Mouse (Mus musculus) embryonic facial prominence, embryonic 14.5 days (tissue): ENCODE results near the gene Hivep2. TPM values are rescaled to one million over a fixed set of nuclear protein-coding genes. Genes with fewer than 3 reads are reported as not detected.
A peak's percentile ranks its signal among the peaks of the same experiment; 100 is the strongest.

Source experiments
- ATAC-seq: fragments of 200-750 bp; cut with Nextera tagmentation; 2 replicates; pipeline ENCODE4 v1.8.0; 2017; ENCODE audit warnings: low read depth, moderate number of reproducible peaks, moderate TSS enrichment
- DNase-seq: peaks from one replicate; pipeline ENCODE4 v3.0.0-alpha.2; 2015; ENCODE audit warnings: low spot score
- H3K27ac ChIP-seq: fragments of 300-500 bp; sonication (generic); replicated peaks from 2 replicates; pipeline ENCODE4 v1.5.1; 2014; ENCODE audit warnings: low read depth, mild to moderate bottlenecking, low read length, moderate library complexity
- H3K27me3 ChIP-seq: fragments of 300-500 bp; sonication (generic); replicated peaks from 2 replicates; pipeline ENCODE4 v1.6.1; 2014; ENCODE audit warnings: low read length; ENCODE audit not compliant: control insufficient read depth, insufficient read depth
- H3K36me3 ChIP-seq: fragments of 300-500 bp; sonication (generic); 2 replicates; pipeline ENCODE4 v1.6.1; 2014; ENCODE audit warnings: low read length, mixed read lengths; ENCODE audit not compliant: control insufficient read depth, insufficient read depth
- H3K4me1 ChIP-seq: fragments of 300-500 bp; sonication (generic); 2 replicates; pipeline ENCODE4 v1.6.1; 2014; ENCODE audit warnings: antibody characterized with exemption, low read length; ENCODE audit not compliant: control insufficient read depth, insufficient read depth
- H3K4me2 ChIP-seq: fragments of 300-500 bp; sonication (generic); 2 replicates; pipeline ENCODE4 v1.6.1; 2014; ENCODE audit warnings: low read depth, mild to moderate bottlenecking, low read length, moderate library complexity, mixed read lengths
- H3K4me3 ChIP-seq: fragments of 300-500 bp; sonication (generic); 2 replicates; pipeline ENCODE4 v1.5.1; 2014; ENCODE audit warnings: low read depth, mild to moderate bottlenecking, low read length
- H3K9ac ChIP-seq: fragments of 300-500 bp; sonication (generic); 2 replicates; pipeline ENCODE4 v1.6.1; 2014; ENCODE audit warnings: low read depth, mild to moderate bottlenecking, low read length, moderate library complexity, mixed read lengths
- H3K9me3 ChIP-seq: fragments of 300-500 bp; sonication (generic); 2 replicates; pipeline ENCODE4 v1.6.1; 2016; ENCODE audit warnings: low read length; ENCODE audit not compliant: control insufficient read depth
- WGBS: fragments of 180-500 bp; shearing (Covaris S2); extraction: QIAGEN DNeasy Blood & Tissue Kit; methylation state at CpG from one replicate; pipeline ENCODE4 v1.1.7; 2014; 5-methylcytosine and 5-hydroxymethylcytosine counted together
- polyA plus RNA-seq: library from polyadenylated mRNA; unstranded; fragments of >200 nt; fragmentation: Nextera tagmentation; extraction: Ambion mirVana; gene quantifications from 2 replicates; pipeline ENCODE4 v1.2.1, GENCODE M21; 2014

Gene Hivep2
- polyA plus RNA-seq, 1 experiment from 2014 or later: 14.8 TPM

DNA sequence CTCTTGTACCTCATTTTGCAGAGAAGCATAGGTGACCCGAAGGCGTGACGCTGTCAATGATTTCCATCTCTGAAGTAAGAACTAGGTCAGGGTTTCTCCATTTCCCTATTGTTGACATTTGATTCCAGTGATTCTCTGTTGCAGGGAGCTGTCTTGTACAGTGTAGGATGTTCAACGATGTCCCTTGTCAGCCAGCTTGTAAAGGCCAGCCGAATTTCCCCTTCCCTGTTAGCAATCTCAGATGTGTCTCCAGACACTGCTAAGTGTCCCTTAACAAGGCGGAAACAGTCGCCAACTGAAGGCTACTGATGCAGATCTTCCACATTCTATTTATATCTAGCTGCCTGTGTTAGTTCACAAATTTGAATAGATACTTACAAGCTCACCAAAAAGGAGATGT lies 68.9 kb downstream of the Hivep2 start:
- Histone ChIP-seq H3K4me2 (no peak overlapping the region), H3K9ac (no peak overlapping the region), H3K4me3 (no peak overlapping the region), H3K9me3 (no peaks in the 10 kb centered on the region), H3K27me3 (no peaks in the 10 kb centered on the region), H3K36me3 (no peaks in the 10 kb centered on the region), H3K4me1 (no peaks in the 10 kb centered on the region), H3K27ac (no peak overlapping the region)
- DNase-seq: no peak
- 79% methylated on average over 7 of the region's 7 CpGs for WGBS
- ATAC-seq: no peak

DNA sequence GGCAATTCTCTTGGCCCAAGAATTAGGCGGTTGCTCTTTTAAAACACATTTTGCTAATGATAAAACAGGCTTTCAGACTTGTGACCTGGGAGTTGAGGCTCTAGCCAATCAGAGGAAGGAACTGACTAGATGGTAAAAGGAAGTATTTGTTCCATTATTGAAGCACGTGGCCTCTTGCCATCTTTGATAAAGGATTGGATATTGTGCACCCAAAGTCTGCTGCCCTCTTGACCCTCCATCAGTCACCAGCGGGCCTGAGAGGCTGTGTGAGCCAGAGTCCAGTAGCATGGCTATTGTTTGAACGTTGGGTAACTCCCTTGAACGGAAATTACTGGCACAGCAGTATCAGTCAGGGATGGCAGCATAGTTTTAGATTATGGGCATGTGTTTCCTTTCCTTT lies 69.7 kb downstream of the Hivep2 start:
- no peaks in the 10 kb centered on the region for H3K27me3 ChIP-seq
- no peak for DNase-seq
- no peak overlapping the region for H3K27ac ChIP-seq
- no peaks in the 10 kb centered on the region for H3K36me3 ChIP-seq
- no peak overlapping the region for H3K4me3 ChIP-seq
- 74% methylated on average over 5 of the region's 5 CpGs for WGBS
- no peak overlapping the region for H3K4me2 ChIP-seq
- no peak for ATAC-seq
- no peak overlapping the region for H3K9ac ChIP-seq
- no peaks in the 10 kb centered on the region for H3K4me1 ChIP-seq
- H3K9me3 ChIP-seq: no peaks in the 10 kb centered on the region

DNA sequence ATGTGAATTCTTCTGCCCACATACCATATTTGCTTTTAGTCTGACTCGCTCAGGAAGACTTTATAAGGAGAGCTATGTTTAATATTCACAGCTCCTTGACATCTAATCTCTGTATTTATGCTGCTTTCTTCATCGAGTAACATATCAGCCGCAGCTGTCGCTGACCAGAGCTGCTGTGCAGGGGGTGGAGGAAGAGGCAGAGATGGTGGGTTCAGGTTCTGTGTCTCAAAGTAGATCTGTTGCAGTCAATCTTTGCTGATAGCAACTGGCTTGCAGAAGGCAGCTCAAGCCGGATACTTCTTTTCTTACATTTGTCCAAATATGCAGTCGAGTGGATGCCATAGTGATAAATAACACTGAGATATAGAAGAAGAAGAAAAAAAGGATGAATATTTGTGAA lies 70.6 kb downstream of the Hivep2 start:
- Histone ChIP-seq H3K4me3 (no peak overlapping the region), H3K4me1 (no peaks in the 10 kb centered on the region; the same call in 1 of the 2 replicates), H3K27ac (no peak overlapping the region), H3K36me3 (no peaks in the 10 kb centered on the region), H3K4me2 (no peak overlapping the region), H3K9ac (no peak overlapping the region), H3K9me3 (no peaks in the 10 kb centered on the region), H3K27me3 (no peaks in the 10 kb centered on the region)
- ATAC-seq: peak; percentile 41; the same call in 1 of the 2 replicates
- 87% methylated on average over 6 of the region's 6 CpGs for WGBS
- DNase-seq: peak; percentile 49

DNA sequence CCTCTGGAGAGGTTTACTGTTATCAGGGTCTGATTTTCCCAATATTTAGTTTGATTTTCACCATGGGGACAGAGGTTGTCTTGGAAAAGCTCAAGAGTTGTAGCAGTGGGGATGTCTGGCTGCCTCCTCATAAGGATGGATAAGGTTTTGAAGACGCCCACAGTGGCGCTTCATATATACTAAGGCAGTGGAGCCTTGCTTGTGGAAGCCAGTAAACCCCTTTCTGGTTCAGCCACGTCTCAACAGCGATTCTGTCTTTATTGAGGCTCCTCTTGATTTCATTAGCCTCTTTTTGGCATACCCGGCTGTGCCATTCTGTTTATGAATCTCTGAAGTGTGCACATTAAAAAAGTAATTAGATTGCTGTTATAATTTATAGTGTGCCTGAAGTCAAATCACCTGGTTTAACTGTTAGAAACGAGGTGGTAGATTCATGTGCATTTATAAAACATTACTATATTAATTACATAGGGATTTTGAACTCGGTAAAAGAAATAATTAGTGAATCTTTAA lies 72.2 kb downstream of the Hivep2 start:
- H3K4me3 ChIP-seq: no peak overlapping the region
- H3K36me3 ChIP-seq: no peaks in the 10 kb centered on the region
- no peak overlapping the region for H3K27ac ChIP-seq
- 87% methylated on average over 7 of the region's 7 CpGs for WGBS
- H3K4me1 ChIP-seq: no peaks in the 10 kb centered on the region; the same call in 1 of the 2 replicates
- H3K9ac ChIP-seq: no peak overlapping the region
- DNase-seq (no peak), ATAC-seq (no peak)
- H3K27me3 ChIP-seq: no peaks in the 10 kb centered on the region
- H3K9me3 ChIP-seq: no peaks in the 10 kb centered on the region
- H3K4me2 ChIP-seq: no peak overlapping the region

DNA sequence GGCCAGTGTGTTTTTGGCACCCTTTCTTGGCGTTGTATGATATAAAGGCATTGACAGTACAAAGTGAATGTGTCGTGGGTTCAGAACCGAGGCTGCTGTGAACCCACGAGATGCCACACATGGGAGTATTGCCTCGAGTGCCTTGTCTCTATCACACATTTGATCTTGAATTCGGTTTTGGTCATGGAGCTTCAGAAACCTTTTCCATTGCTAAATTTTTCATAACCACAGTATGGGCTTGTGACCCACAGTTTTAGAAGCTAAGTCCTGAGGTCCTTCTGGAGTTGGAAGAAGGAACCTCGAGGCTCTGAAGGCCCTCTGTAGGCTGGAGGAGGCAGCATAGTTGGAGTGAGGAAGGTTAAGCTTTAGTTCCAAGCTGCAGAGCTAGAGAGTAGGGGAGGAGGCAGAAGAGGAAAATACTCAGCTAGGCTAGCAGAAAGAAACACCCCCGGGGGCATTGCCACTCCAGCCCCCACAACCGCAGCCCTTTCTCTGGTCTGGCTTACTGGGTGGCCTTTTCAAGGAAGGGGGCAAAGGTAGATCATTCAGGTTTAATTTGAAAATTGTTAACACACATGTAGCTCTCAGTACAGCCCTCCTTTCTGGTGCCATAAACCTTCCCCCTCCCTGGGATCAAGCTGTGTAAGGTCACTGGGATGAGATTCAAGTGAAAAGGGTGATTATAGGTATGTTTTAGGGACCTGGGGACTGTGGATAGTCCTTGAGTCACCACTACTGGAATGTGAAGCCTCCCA lies 75.0 kb downstream of the Hivep2 start:
- no peaks in the 10 kb centered on the region for H3K9me3 ChIP-seq
- DNase-seq (no peak), ATAC-seq (no peak)
- no peak overlapping the region for H3K4me2 ChIP-seq
- H3K36me3 ChIP-seq: no peaks in the 10 kb centered on the region
- 62% methylated on average over 9 of the region's 9 CpGs for WGBS
- peaks cover 8% of the 10 kb centered on the region for H3K4me1 ChIP-seq
- no peak overlapping the region for H3K9ac ChIP-seq
- H3K4me3 ChIP-seq: no peak overlapping the region
- no peaks in the 10 kb centered on the region for H3K27me3 ChIP-seq
- no peak overlapping the region for H3K27ac ChIP-seq

DNA sequence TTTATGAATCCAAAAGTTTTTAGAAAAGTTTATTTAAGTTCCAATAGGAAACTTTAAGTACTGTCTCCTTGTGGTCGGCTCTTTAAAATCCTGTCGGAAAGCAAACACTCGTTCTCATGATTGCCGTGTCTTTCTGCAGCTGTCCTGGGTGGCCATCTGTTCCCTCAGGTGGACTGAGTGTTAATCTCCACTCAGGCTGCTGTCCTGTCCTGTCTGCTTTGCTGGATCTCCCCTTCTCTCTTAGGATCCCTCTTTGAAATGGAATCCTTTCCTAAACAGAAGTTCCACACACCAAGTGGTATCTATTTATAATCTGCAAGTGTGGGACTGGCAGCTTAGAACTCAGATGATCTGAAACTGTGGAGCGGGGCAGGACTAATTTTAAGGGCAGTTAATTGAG lies 75.7 kb downstream of the Hivep2 start:
- Histone ChIP-seq H3K9ac (no peak overlapping the region), H3K36me3 (no peaks in the 10 kb centered on the region), H3K9me3 (no peaks in the 10 kb centered on the region), H3K4me1 (peaks cover 14% of the 10 kb centered on the region), H3K4me3 (no peak overlapping the region), H3K27me3 (no peaks in the 10 kb centered on the region), H3K4me2 (no peak overlapping the region), H3K27ac (no peak overlapping the region)
- 59% methylated on average over 5 of the region's 5 CpGs for WGBS
- peak; percentile 35 for DNase-seq
- ATAC-seq: peak; percentile 58

DNA sequence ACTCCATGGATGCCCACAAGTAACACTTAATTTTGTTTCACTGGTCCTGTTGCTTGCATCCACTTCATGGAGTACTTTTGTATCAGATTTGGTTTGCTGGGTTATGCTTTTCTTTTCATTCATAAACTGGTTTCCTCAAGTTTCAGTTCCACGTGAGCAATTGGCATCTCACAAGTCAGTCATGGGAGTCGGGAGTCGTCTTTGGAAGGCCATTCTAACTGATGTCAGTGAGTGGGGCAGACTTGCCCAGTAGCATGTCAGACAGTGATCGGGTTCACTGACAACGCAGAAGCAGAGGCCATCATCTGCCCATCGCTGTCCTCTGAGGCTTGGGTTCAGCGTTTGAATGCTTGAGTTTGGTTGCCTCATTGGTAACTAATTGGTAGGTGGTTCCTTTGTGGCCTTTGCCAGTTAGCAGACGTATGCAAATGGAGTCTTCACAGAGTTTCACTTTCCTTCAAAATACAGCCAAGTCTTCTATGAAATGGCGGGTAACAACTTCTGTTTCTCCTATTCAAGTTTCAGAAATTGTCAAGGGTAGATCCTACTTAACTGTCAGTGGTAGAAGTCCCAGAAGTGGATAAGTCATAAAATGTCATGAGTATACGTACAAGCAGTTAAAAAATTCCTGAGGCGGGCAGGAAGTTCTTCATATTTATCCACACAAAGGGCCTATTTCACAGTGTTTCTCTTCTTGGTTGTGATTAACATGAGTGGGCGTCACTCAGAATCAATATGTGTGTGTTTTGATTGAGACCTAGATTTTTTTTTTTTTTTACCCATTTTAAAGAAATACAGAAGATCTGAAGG lies 76.9 kb downstream of the Hivep2 start:
- 78% methylated on average over 12 of the region's 12 CpGs for WGBS

DNA sequence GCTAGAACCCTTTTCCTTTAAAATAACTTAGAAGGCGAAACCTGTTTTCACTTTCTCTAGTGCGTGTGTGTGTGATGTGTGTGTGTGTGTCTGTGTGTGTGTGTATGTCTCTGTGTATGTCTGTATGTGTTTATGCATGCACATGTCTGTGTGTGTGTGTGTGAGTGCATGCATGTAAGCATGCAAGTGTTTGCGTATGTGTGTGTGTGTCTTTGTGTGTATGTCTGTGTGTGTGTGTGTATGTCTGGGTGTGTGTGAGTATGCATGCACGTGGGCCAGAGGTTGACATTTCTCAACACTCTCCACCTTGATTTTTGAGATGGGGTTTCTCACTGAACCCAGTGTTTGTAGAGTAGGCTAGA lies 77.5 kb downstream of the Hivep2 start:
- ATAC-seq: no peak
- WGBS: 89% methylated on average over 4 of the region's 4 CpGs
- no peak overlapping the region for H3K9ac ChIP-seq
- no peak overlapping the region for H3K4me2 ChIP-seq
- no peaks in the 10 kb centered on the region for H3K9me3 ChIP-seq
- no peaks in the 10 kb centered on the region for H3K36me3 ChIP-seq
- no peak overlapping the region for H3K4me3 ChIP-seq
- H3K27me3 ChIP-seq: no peaks in the 10 kb centered on the region
- peaks cover 24% of the 10 kb centered on the region for H3K4me1 ChIP-seq
- no peak for DNase-seq
- no peak overlapping the region for H3K27ac ChIP-seq

More for the DNA sequence above, 76.9 kb downstream of the Hivep2 start:
- H3K27ac ChIP-seq: no peak overlapping the region
- peaks cover 18% of the 10 kb centered on the region for H3K4me1 ChIP-seq
- no peaks in the 10 kb centered on the region for H3K9me3 ChIP-seq
- H3K4me2 ChIP-seq: no peak overlapping the region
- H3K27me3 ChIP-seq: no peaks in the 10 kb centered on the region
- H3K36me3 ChIP-seq: no peaks in the 10 kb centered on the region
- ATAC-seq (no peak), DNase-seq (no peak)
- no peak overlapping the region for H3K4me3 ChIP-seq
- no peak overlapping the region for H3K9ac ChIP-seq
